Mouse (Mus musculus) embryonic facial prominence, embryonic 13.5 days (tissue): ENCODE measurements around the gene Rbm47. TPM values are rescaled to one million over a fixed set of nuclear protein-coding genes. Genes with fewer than 3 reads are reported as not detected.

ENCODE experiments used
- ATAC-seq: fragments of 200-750 bp; cut with Nextera tagmentation; 2 replicates; pipeline ENCODE4 v1.8.0; 2017; ENCODE audit warnings: low read depth; ENCODE audit not compliant: insufficient number of reproducible peaks, insufficient read depth, low FRiP score, low TSS enrichment
- H3K27ac ChIP-seq: fragments of 300-500 bp; sonication (generic); 2 replicates; pipeline ENCODE4 v1.5.1; 2015; ENCODE audit warnings: moderate library complexity, mild to moderate bottlenecking, inconsistent platforms
- H3K27me3 ChIP-seq: fragments of 300-500 bp; sonication (generic); 2 replicates; pipeline ENCODE4 v1.6.1; 2015; ENCODE audit warnings: mild to moderate bottlenecking, inconsistent platforms
- H3K36me3 ChIP-seq: fragments of 300-500 bp; sonication (generic); 2 replicates; pipeline ENCODE4 v1.6.1; 2015; ENCODE audit warnings: mild to moderate bottlenecking, inconsistent platforms
- H3K4me1 ChIP-seq: fragments of 300-500 bp; sonication (generic); 2 replicates; pipeline ENCODE4 v1.6.1; 2015; ENCODE audit warnings: inconsistent platforms
- H3K4me2 ChIP-seq: fragments of 300-500 bp; sonication (generic); 2 replicates; pipeline ENCODE4 v1.6.1; 2015; ENCODE audit warnings: moderate library complexity, mild to moderate bottlenecking, inconsistent platforms
- H3K4me3 ChIP-seq: fragments of 300-500 bp; sonication (generic); 2 replicates; pipeline ENCODE4 v1.5.1; 2015; ENCODE audit warnings: mild to moderate bottlenecking, inconsistent platforms
- H3K9ac ChIP-seq: fragments of 300-500 bp; sonication (generic); 2 replicates; pipeline ENCODE4 v1.6.1; 2015; ENCODE audit warnings: mild to moderate bottlenecking, inconsistent platforms
- H3K9me3 ChIP-seq: fragments of 300-500 bp; sonication (generic); 2 replicates; pipeline ENCODE4 v1.6.1; 2016; ENCODE audit warnings: inconsistent platforms
- WGBS: fragments of 180-500 bp; shearing (Covaris S2); methylation state at CpG from one replicate; pipeline ENCODE4 v1.1.7; 2015; ENCODE audit warnings: mixed read lengths; 5-methylcytosine and 5-hydroxymethylcytosine counted together
- microRNA-seq: library from miRNA; unstranded; fragments of <30 nt; microRNA quantifications from one replicate; pipeline ENCODE4, GENCODE M21; 2016
- polyA plus RNA-seq: library from polyadenylated mRNA; unstranded; fragments of >200 nt; fragmentation: Nextera tagmentation; extraction: Ambion mirVana; gene quantifications from 2 replicates; pipeline ENCODE4 v1.2.1, GENCODE M21; 2015

Gene Rbm47
- polyA plus RNA-seq, 1 experiment from 2014 or later, result 6.8 TPM

- H3K4me1 ChIP-seq, result peaks cover 11% of the 10 kb centered on the region
- no peak overlapping the region for H3K27ac ChIP-seq
- no peaks in the 10 kb centered on the region for H3K27me3 ChIP-seq
- H3K36me3 ChIP-seq, result no peaks in the 10 kb centered on the region
- H3K9ac ChIP-seq, result no peak overlapping the region
- no peak overlapping the region for H3K4me2 ChIP-seq
- no peak for ATAC-seq
- no peaks in the 10 kb centered on the region for H3K9me3 ChIP-seq
- WGBS, result 86% methylated on average over 3 of the region's 3 CpGs
- no peak overlapping the region for H3K4me3 ChIP-seq
These were observed 204.9 kb downstream of the Rbm47 start for GRCm38 (mm10) chr5:65968004-65968403.

DNA sequence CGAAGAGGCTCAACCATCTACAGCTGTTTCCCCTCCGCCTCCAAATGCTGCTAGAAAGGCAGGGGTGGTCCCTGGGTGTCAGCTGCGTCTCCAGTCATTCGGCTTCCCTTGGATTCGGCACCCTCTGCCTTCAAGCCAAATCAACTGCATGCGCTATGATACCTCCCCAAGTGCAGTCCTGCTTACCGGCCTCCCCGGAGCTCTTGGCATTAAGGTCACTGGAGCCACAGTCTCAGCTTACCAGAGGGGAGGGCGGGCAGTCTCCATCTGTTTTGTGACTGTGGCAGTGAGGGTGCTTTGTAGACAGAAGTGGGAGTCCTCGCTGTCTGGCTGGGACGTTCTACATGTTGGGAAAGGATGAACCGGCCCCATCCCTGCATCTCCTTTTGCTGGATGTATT, 205.8 kb downstream of the Rbm47 start:
- H3K36me3 ChIP-seq, result no peaks in the 10 kb centered on the region
- H3K27ac ChIP-seq, result no peak overlapping the region
- no peak overlapping the region for H3K4me3 ChIP-seq
- no peak overlapping the region for H3K9ac ChIP-seq
- WGBS, result 55% methylated on average over 12 of the region's 12 CpGs
- no peaks in the 10 kb centered on the region for H3K9me3 ChIP-seq
- no peak for ATAC-seq
- H3K4me2 ChIP-seq, result no peak overlapping the region
- peaks cover 11% of the 10 kb centered on the region for H3K4me1 ChIP-seq
- no peaks in the 10 kb centered on the region for H3K27me3 ChIP-seq

Small RNAs within 50 kb of the gene (microRNA-seq; reads per million reads assigned to microRNA genes)
- not detected for gene Gm25952

Other genes starting within 250 kb of the Rbm47 start
- gene Chrna9, start 238.2 kb downstream of the Rbm47 start, polyA plus RNA-seq, result 0.37 TPM in 1 of 2 replicates, not detected in the other
- 0.28 TPM in 1 of 2 replicates, not detected in the other for gene 9130230L23Rik, start 168.8 kb downstream of the Rbm47 start, polyA plus RNA-seq
- 1.1 and 1.7 TPM in 2 replicates for gene Nsun7, start 86.8 kb upstream of the Rbm47 start, polyA plus RNA-seq